Mouse (Mus musculus): ENCODE results near the gene Olfr676. TPM values are rescaled to one million over a fixed set of nuclear protein-coding genes. Genes with fewer than 3 reads are reported as not detected.
A peak's percentile ranks its signal among the peaks of the same experiment; 100 is the strongest.
"Not testable (repeated sequence)": the region's sequence is repeated elsewhere in the genome, so short reads cannot be mapped to it uniquely, and the experiment has no call there.

Gene Olfr676
- total RNA-seq (2014; rRNA removed), result not detected in 2 replicates
- not detected in 2 replicates for polyA plus RNA-seq (2012; rRNA removed)

DNA sequence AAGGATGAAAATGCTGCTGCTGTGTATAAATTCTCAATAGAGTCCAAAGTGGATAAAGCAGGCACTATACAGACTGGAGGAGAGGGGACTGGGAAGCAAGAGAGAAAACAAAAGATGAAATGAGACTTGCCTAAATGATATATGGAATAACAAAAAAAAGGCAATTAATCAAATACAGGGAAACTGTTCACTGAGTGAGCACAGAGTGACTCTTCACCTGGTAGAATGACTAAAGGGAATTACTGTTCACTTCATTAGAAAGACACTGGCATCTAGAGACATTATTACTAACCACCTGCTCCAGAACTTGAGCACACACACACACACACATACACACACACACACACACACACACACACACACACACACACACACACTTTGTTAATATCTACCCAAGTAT lies at the start of gene Olfr676:
Gene Olfr676, plus strand, starts transcription at position 301 of the 400 bp plus-strand sequence.
- no peak within 1 kb of the TSS for H3K27ac ChIP-seq (replicated peaks; ENCODE audit: insufficient read depth, low read depth, low read length)
- TF ChIP-seq CTCF (IDR thresholded peaks at IDR 0.05; ENCODE audit: low read depth, low read length) (no peak), POLR2A (IDR thresholded peaks at IDR 0.05; ENCODE audit: extremely low read depth, insufficient read depth, low read length) (no peak)

GRCm38 (mm10) chr7:105001929-105002328 lies 30.6 kb upstream of the Olfr676 start, which contains the start of gene Olfr672:
Olfr672 (minus strand) TSS chr7:105002029.
- Histone ChIP-seq H3K4me3 (ENCODE audit: insufficient read depth, low read depth, low read length) (no peak within 1 kb of the TSS), H3K4me1 (ENCODE audit: control insufficient read depth, insufficient read depth, low read length) (no peaks in the 10 kb centered on the region), H3K9ac (ENCODE audit: low read depth, low read length) (no peak within 1 kb of the TSS)

More for the DNA sequence above, at the start of gene Olfr676:
- Histone ChIP-seq H3K36me3 (ENCODE audit: control insufficient read depth, insufficient read depth, low read length) (no peaks in the 10 kb centered on the region), H3K4me3 (ENCODE audit: insufficient read depth, low read depth, low read length) (no peak within 1 kb of the TSS), H3K27me3 (ENCODE audit: control insufficient read depth, insufficient read depth, low read length) (no peaks in the 10 kb centered on the region), H3K79me2 (ENCODE audit: control insufficient read depth, insufficient read depth, low read length) (no peaks in the 10 kb centered on the region), H3K9ac (ENCODE audit: low read depth, low read length) (no peak within 1 kb of the TSS), H3K4me1 (ENCODE audit: control insufficient read depth, insufficient read depth, low read length) (no peaks in the 10 kb centered on the region)
- DNase-seq (ENCODE audit: extremely low read depth, low read depth, low spot score), result no peak

DNA sequence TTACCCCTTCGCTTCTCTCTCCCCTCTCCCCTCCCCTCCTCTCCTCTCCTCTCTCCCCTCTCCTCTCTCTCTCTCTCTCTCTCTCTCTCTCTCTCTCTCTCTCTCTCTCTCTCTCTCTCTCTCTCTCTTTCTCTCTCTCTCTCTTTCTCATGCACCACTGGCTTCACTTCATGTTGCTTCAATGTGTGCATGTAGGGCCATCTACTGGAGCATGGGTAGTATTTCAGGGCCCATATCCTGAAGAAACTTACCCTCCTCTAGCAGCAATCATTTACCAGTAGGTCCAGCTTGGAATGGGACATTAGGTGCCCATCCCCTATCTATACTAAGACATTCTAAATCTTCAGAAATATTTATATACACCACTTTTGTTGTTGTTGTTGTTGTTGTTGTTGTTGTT lies 10.0 kb upstream of the Olfr676 start:
- Histone ChIP-seq H3K4me3 (ENCODE audit: insufficient read depth, low read depth, low read length) (no peak overlapping the region), H3K36me3 (ENCODE audit: control insufficient read depth, insufficient read depth, low read length) (no peaks in the 10 kb centered on the region), H3K27ac (replicated peaks; ENCODE audit: insufficient read depth, low read depth, low read length) (no peak overlapping the region), H3K79me2 (ENCODE audit: control insufficient read depth, insufficient read depth, low read length) (no peaks in the 10 kb centered on the region), H3K4me1 (ENCODE audit: control insufficient read depth, insufficient read depth, low read length) (no peaks in the 10 kb centered on the region), H3K9ac (ENCODE audit: low read depth, low read length) (no peak overlapping the region), H3K27me3 (ENCODE audit: control insufficient read depth, insufficient read depth, low read length) (no peaks in the 10 kb centered on the region)
- no peak for TF ChIP-seq POLR2A (IDR thresholded peaks at IDR 0.05; ENCODE audit: extremely low read depth, insufficient read depth, low read length)
- no peak for TF ChIP-seq CTCF (IDR thresholded peaks at IDR 0.05; ENCODE audit: low read depth, low read length)
- 92% methylated on average over 1 of the region's 1 CpGs for WGBS
- DNase-seq (ENCODE audit: extremely low read depth, low read depth, low spot score), result peak; percentile 0

More at GRCm38 (mm10) chr7:105001929-105002328, 30.6 kb upstream of the Olfr676 start, which contains the start of gene Olfr672:
- no peak for DNase-seq (ENCODE audit: extremely low read depth, low read depth, low spot score)
- Histone ChIP-seq H3K36me3 (ENCODE audit: control insufficient read depth, insufficient read depth, low read length) (no peaks in the 10 kb centered on the region), H3K79me2 (ENCODE audit: control insufficient read depth, insufficient read depth, low read length) (no peaks in the 10 kb centered on the region), H3K27me3 (ENCODE audit: control insufficient read depth, insufficient read depth, low read length) (no peaks in the 10 kb centered on the region), H3K27ac (replicated peaks; ENCODE audit: insufficient read depth, low read depth, low read length) (no peak within 1 kb of the TSS)
- no peak for TF ChIP-seq CTCF (IDR thresholded peaks at IDR 0.05; ENCODE audit: low read depth, low read length)

DNA sequence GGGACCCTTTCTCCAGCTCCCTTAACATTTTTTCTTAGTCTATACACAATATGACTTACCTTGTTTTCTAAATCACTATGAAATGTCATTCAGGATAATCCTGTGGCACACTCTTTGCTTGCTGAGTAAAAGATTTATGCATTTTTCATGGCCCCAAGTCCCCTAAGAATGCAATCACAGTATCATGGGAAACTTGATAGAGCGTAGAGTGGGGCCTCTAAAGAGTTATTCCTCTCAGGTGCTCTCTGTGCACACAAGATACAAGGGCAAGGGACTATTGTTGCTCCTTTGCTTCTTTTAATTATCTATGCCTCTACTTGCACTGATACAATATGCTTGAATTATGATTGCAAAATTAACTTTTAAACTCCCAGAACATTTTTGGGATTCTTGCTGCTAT lies 4.1 kb upstream of the Olfr676 start, which contains the start of gene Olfr675:
Gene Olfr675, minus strand, starts transcription at position 101 of the 400 bp plus-strand sequence.
- no peak within 1 kb of the TSS for H3K9ac ChIP-seq (ENCODE audit: low read depth, low read length)
- H3K36me3 ChIP-seq (ENCODE audit: control insufficient read depth, insufficient read depth, low read length), result no peaks in the 10 kb centered on the region
- WGBS, result 81% methylated on average over 1 of the region's 1 CpGs
- H3K27me3 ChIP-seq (ENCODE audit: control insufficient read depth, insufficient read depth, low read length), result no peaks in the 10 kb centered on the region
- H3K4me3 ChIP-seq (ENCODE audit: insufficient read depth, low read depth, low read length), result no peak within 1 kb of the TSS
- H3K4me1 ChIP-seq (ENCODE audit: control insufficient read depth, insufficient read depth, low read length), result no peaks in the 10 kb centered on the region
- H3K27ac ChIP-seq (replicated peaks; ENCODE audit: insufficient read depth, low read depth, low read length), result no peak within 1 kb of the TSS
- no peak for TF ChIP-seq POLR2A (IDR thresholded peaks at IDR 0.05; ENCODE audit: extremely low read depth, insufficient read depth, low read length)
- TF ChIP-seq CTCF (IDR thresholded peaks at IDR 0.05; ENCODE audit: low read depth, low read length), result no peak
- no peak for DNase-seq (ENCODE audit: extremely low read depth, low read depth, low spot score)
- no peaks in the 10 kb centered on the region for H3K79me2 ChIP-seq (ENCODE audit: control insufficient read depth, insufficient read depth, low read length)

DNA sequence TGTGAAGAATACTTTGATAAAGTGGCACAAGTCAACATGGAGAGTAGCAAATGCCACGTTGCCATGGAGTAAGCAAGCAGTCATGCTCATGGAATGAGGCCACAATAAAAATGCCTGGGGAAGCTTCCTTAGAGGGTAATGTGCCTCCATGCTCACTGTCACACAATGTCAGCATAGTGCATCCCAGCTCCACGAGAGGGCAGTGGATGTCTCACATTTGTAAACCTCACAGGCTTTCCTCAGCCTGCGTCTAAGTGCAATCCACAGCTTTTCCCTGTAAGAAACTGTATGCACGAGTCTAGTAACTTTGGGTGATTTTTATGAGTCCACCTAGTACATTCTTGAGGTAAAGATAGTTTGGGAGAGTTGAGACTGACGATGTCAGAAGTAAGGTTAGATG lies 1.3 kb downstream of the Olfr676 start:
- not testable (repeated sequence) for H3K4me1 ChIP-seq (ENCODE audit: control insufficient read depth, insufficient read depth, low read length)

DNA sequence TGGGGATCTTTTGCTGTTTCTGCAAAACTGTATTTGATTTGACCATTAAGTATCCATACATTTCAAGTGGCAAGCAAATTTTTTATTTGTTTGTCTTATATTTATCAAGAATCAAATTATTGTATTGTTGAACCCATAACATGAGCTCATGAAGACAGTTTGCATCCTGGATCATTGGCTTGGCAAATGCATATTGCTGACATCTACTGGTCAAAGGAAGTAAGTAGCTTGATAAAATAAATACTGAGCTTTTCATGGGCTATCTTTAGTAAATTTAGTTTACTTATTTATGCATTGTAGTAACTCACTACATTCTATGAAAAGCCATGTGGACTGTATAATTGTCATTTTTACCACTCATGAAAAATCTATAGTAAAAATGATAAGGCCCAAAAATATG lies 26.5 kb downstream of the Olfr676 start:
- no peaks in the 10 kb centered on the region for H3K79me2 ChIP-seq (ENCODE audit: control insufficient read depth, insufficient read depth, low read length)
- no peak overlapping the region for H3K4me3 ChIP-seq (ENCODE audit: insufficient read depth, low read depth, low read length)
- no peaks in the 10 kb centered on the region for H3K36me3 ChIP-seq (ENCODE audit: control insufficient read depth, insufficient read depth, low read length)
- no peaks in the 10 kb centered on the region for H3K27me3 ChIP-seq (ENCODE audit: control insufficient read depth, insufficient read depth, low read length)
- H3K4me1 ChIP-seq (ENCODE audit: control insufficient read depth, insufficient read depth, low read length), result no peaks in the 10 kb centered on the region
- H3K9ac ChIP-seq (ENCODE audit: low read depth, low read length), result no peak overlapping the region
- TF ChIP-seq POLR2A (IDR thresholded peaks at IDR 0.05; ENCODE audit: extremely low read depth, insufficient read depth, low read length) (no peak), CTCF (IDR thresholded peaks at IDR 0.05; ENCODE audit: low read depth, low read length) (no peak)
- no peak for DNase-seq (ENCODE audit: extremely low read depth, low read depth, low spot score)
- no peak overlapping the region for H3K27ac ChIP-seq (replicated peaks; ENCODE audit: insufficient read depth, low read depth, low read length)

More for the DNA sequence above, 1.3 kb downstream of the Olfr676 start:
- not testable (repeated sequence) for H3K79me2 ChIP-seq (ENCODE audit: control insufficient read depth, insufficient read depth, low read length); H3K9ac ChIP-seq (ENCODE audit: low read depth, low read length); H3K27me3 ChIP-seq (ENCODE audit: control insufficient read depth, insufficient read depth, low read length); H3K4me3 ChIP-seq (ENCODE audit: insufficient read depth, low read depth, low read length); DNase-seq (ENCODE audit: extremely low read depth, low read depth, low spot score); H3K27ac ChIP-seq (replicated peaks; ENCODE audit: insufficient read depth, low read depth, low read length); H3K36me3 ChIP-seq (ENCODE audit: control insufficient read depth, insufficient read depth, low read length)
- whole genome bisulfite sequencing, result 49% methylated on average over 5 of the region's 5 CpGs
